8 mouse cellular contexts compared by ENCODE assay signal in the genomic region with DNA sequence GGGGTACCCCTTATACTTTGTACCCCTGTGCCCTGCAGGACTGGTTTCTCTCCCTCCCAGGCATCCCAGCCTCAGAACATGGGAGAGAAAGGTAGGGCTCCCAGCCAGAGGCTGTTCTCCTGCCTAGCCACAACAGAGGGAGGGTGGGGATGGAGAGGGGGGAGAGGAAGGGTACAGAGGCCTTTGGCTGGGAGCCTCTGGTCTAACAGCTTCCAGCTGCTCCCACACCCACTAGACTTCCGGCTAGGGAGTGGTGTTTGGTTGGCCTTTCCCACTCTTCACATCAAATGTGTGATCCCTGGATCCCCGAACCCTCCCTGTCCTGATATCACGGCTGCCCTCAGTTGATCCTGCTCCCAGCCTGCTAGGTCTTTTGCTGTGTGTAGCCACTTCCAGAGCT.
A peak's percentile ranks its signal among the peaks of the same experiment; 100 is the strongest.
DNase-seq lines count a peak whose midpoint lies in the region; ATAC-seq lines count a peak whose summit lies in the region.

No protein-coding gene starts in this region.

- no peaks in the 10 kb centered on the region for H3K27me3 ChIP-seq in heart, embryonic 15.5 days

- H3K4me3 ChIP-seq in heart, embryonic 15.5 days: no peak overlapping the region

- peaks cover 71% of the 10 kb centered on the region for H3K4me1 ChIP-seq in heart, embryonic 15.5 days (replicated peaks)

- 0 out of 2 replicates have a peak overlapping the region, but pooled peaks have one; percentile 11 for H3K9ac ChIP-seq in heart, embryonic 15.5 days

- DNase-seq in testis, postnatal 10 days (ENCODE audit: low spot score): peak; percentile 42
- DNase-seq in testis, postnatal 14 days (ENCODE audit: low spot score): no peak
- DNase-seq in kidney, postnatal 36 days: peak; percentile 63 to 69
- no peak for DNase-seq in cerebellum, adult 11 months
- DNase-seq in cerebellum, adult 18-20 months: no peak

- WGBS in heart, embryonic 15.5 days: 17% methylated on average over 3 of the region's 3 CpGs

- H3K9me3 ChIP-seq in heart, embryonic 15.5 days (replicated peaks): no peaks in the 10 kb centered on the region

- no peak overlapping the region for H3K4me2 ChIP-seq in heart, embryonic 15.5 days

- ATAC-seq in heart, embryonic 15.5 days (replicated peaks; ENCODE audit: insufficient number of reproducible peaks, insufficient read depth, low FRiP score, low read depth): no peak
- ATAC-seq in erythroid progenitor cell, adult 5-6 weeks (replicated peaks; ENCODE audit: low FRiP score, poor library complexity, severe bottlenecking): no peak
- no peak for ATAC-seq in megakaryocyte progenitor cell, adult 5-6 weeks (replicated peaks; ENCODE audit: poor library complexity)

- peak overlapping the region; percentile 48 for H3K27ac ChIP-seq in heart, embryonic 15.5 days

- H3K36me3 ChIP-seq in heart, embryonic 15.5 days: no peaks in the 10 kb centered on the region

Comparison
In these comparisons a context has a peak if more than half of its experiments do, and no peak if none do; other contexts are left out.
1. DNase-seq: peak in testis, postnatal 10 days (single experiment) and kidney, postnatal 36 days (2 of 2); none in testis, postnatal 14 days (single experiment), cerebellum, adult 11 months (single experiment) and cerebellum, adult 18-20 months (0 of 2).